Mouse (Mus musculus): Measurements from ENCODE around the gene Vmn2r106. TPM values are rescaled to one million over a fixed set of nuclear protein-coding genes. Genes with fewer than 3 reads are reported as not detected.

The Vmn2r106 gene
- not detected in 2 replicates for polyA plus RNA-seq (2016; fragmentation: Nextera tagmentation; extraction: Ambion mirVana)

DNA sequence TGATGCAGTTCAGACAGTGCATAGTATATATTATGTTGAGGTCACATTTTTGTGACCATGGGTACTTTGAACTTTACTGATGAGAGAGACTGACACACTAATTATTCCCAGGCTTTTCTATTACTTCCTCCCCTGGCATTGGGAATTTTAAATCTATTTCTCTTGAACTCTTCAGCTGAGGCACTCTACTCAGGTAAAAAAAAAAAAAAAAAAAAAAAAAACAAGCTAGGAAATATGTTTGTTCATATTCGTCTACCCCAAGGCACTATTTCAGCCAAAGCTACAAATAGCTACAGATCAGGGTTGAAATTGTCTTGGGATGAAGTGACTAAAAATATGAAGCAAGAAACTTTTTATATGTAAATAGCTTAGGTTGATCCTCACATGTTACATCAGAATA lies at the start of gene Vmn2r106:
Gene Vmn2r106 (minus strand): TSS at position 101 of the 400 bp plus-strand sequence.
- no peak for ATAC-seq (ENCODE audit: low FRiP score)
- H3K9me3 ChIP-seq (replicated peaks), result no peaks in the 10 kb centered on the region
- H3K9ac ChIP-seq, result no peak within 1 kb of the TSS
- H3K36me3 ChIP-seq, result no peaks in the 10 kb centered on the region
- no peaks in the 10 kb centered on the region for H3K27me3 ChIP-seq
- H3K4me2 ChIP-seq (replicated peaks), result no peak within 1 kb of the TSS
- no peaks in the 10 kb centered on the region for H3K4me1 ChIP-seq
- no peak within 1 kb of the TSS for H3K27ac ChIP-seq
- H3K4me3 ChIP-seq, result no peak within 1 kb of the TSS
- WGBS, result 73% methylated on average over 1 of the region's 1 CpGs

- Histone ChIP-seq H3K27ac (no peak overlapping the region), H3K4me3 (no peak overlapping the region), H3K9me3 (replicated peaks) (peaks cover 12% of the 10 kb centered on the region; the same call in 1 of the 2 replicates), H3K4me2 (replicated peaks) (no peak overlapping the region), H3K4me1 (no peaks in the 10 kb centered on the region), H3K27me3 (no peaks in the 10 kb centered on the region), H3K36me3 (no peaks in the 10 kb centered on the region), H3K9ac (no peak overlapping the region)
- no peak for ATAC-seq (ENCODE audit: low FRiP score)
- 87% methylated on average over 1 of the region's 1 CpGs for WGBS
These were observed 20.4 kb upstream of the Vmn2r106 start for GRCm38 (mm10) chr17:20305790-20306189.

DNA sequence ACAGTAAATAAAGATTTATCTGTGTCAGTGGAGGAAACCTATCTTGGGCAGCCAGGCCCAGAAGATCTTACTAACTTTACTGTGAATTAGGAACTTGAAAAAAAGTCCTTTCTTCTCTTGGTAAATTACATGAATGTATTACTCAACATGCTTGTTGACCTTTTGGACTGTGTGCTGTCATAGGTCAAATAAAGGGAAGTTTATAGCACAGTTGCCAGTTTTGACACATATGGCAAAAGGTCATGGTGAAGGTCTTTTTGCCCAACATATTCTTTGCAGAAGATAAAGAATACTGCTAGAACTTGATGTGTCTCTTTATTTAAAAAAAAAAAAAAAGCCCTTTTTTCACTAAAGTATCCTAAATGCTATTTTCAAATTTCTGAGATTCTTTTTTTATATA lies 1.6 kb upstream of the Vmn2r106 start:
- no peak overlapping the region for H3K4me3 ChIP-seq
- no peak for ATAC-seq (ENCODE audit: low FRiP score)
- H3K4me1 ChIP-seq, result no peaks in the 10 kb centered on the region

GRCm38 (mm10) chr17:20255522-20255921 lies 29.8 kb downstream of the Vmn2r106 start:
- Histone ChIP-seq H3K27me3 (no peaks in the 10 kb centered on the region), H3K9ac (no peak overlapping the region), H3K4me2 (replicated peaks) (no peak overlapping the region), H3K4me3 (no peak overlapping the region), H3K36me3 (no peaks in the 10 kb centered on the region), H3K4me1 (no peaks in the 10 kb centered on the region), H3K27ac (no peak overlapping the region), H3K9me3 (replicated peaks) (peaks cover 20% of the 10 kb centered on the region)
- ATAC-seq (ENCODE audit: low FRiP score), result no peak
- 68% methylated on average over 4 of the region's 4 CpGs for WGBS

More for the DNA sequence above, 1.6 kb upstream of the Vmn2r106 start:
- no peaks in the 10 kb centered on the region for H3K27me3 ChIP-seq
- no peak overlapping the region for H3K4me2 ChIP-seq (replicated peaks)
- no peaks in the 10 kb centered on the region for H3K36me3 ChIP-seq
- H3K9me3 ChIP-seq (replicated peaks), result no peaks in the 10 kb centered on the region
- H3K9ac ChIP-seq, result no peak overlapping the region
- no peak overlapping the region for H3K27ac ChIP-seq

DNA sequence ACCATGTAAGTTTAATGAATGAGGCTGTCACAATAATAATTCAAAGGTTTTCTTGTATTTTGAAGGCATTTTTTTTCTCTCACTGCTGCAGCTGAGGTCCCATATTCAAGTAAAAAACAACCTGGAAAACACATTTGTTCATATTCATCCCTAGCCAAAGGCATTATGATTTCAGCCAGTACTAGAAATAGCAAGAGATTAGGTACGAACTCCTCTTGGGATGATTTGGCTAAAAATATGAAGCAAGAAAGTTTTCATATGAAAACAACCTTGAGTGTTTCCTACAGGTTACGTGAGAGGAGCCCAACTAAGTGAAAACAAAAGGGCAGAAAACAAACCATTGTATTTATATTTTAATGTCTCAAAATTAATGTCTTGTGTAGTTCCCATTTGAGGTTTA lies 50.4 kb downstream of the Vmn2r106 start, which contains the start of gene Vmn2r105:
Gene Vmn2r105 (minus strand): TSS at position 101 of the 400 bp plus-strand sequence.
- Histone ChIP-seq H3K27ac (no peak within 1 kb of the TSS), H3K9ac (no peak within 1 kb of the TSS)
- 75% methylated on average over 2 of the region's 2 CpGs for WGBS

More for the DNA sequence above, 50.4 kb downstream of the Vmn2r106 start, which contains the start of gene Vmn2r105:
- ATAC-seq (ENCODE audit: low FRiP score), result no peak
- Histone ChIP-seq H3K27me3 (no peaks in the 10 kb centered on the region), H3K4me2 (replicated peaks) (no peak within 1 kb of the TSS), H3K4me1 (no peaks in the 10 kb centered on the region), H3K36me3 (no peaks in the 10 kb centered on the region), H3K4me3 (no peak within 1 kb of the TSS), H3K9me3 (replicated peaks) (no peaks in the 10 kb centered on the region; the same call in 1 of the 2 replicates)

Other genes starting within 250 kb of the Vmn2r106 start
- not detected in 2 replicates for gene Vmn2r104, start 237.2 kb downstream of the Vmn2r106 start, polyA plus RNA-seq (2016; fragmentation: Nextera tagmentation; extraction: Ambion mirVana)
- not detected in 2 replicates for gene Fpr-rs7, start 171.3 kb downstream of the Vmn2r106 start, polyA plus RNA-seq (2016; fragmentation: Nextera tagmentation; extraction: Ambion mirVana)
- gene Fpr-rs6, start 102.5 kb downstream of the Vmn2r106 start, polyA plus RNA-seq (2016; fragmentation: Nextera tagmentation; extraction: Ambion mirVana), result not detected in 2 replicates
- gene Vmn2r105, start 50.5 kb downstream of the Vmn2r106 start, polyA plus RNA-seq (2016; fragmentation: Nextera tagmentation; extraction: Ambion mirVana), result not detected in 2 replicates
- not detected in 2 replicates for gene Vmn2r107, start 59.7 kb upstream of the Vmn2r106 start, polyA plus RNA-seq (2016; fragmentation: Nextera tagmentation; extraction: Ambion mirVana)
- gene Vmn1r224, start 128.6 kb upstream of the Vmn2r106 start, polyA plus RNA-seq (2016; fragmentation: Nextera tagmentation; extraction: Ambion mirVana), result not detected in 2 replicates
- not detected in 2 replicates for gene Vmn2r108, start 195.8 kb upstream of the Vmn2r106 start, polyA plus RNA-seq (2016; fragmentation: Nextera tagmentation; extraction: Ambion mirVana)
- gene Vmn1r225, start 212.6 kb upstream of the Vmn2r106 start, polyA plus RNA-seq (2016; fragmentation: Nextera tagmentation; extraction: Ambion mirVana), result not detected in 2 replicates

All from hindbrain, embryonic 12.5 days (tissue).